Mouse (Mus musculus) small intestine, adult 2 months (tissue): Measurements from ENCODE around the gene Zscan4b. TPM values are rescaled to one million over a fixed set of nuclear protein-coding genes. Genes with fewer than 3 reads are reported as not detected.
"Not testable (repeated sequence)": the region's sequence is repeated elsewhere in the genome, so short reads cannot be mapped to it uniquely, and the experiment has no call there.

Source experiments
- H3K27ac ChIP-seq: fragments of 200-500 bp; 2 replicates; pipeline ENCODE4 v1.5.1; 2012; ENCODE audit warnings: low read depth, low read length, control low read depth, inconsistent platforms; ENCODE audit not compliant: insufficient read depth
- H3K27me3 ChIP-seq: fragments of 200-500 bp; 2 replicates; pipeline ENCODE4 v1.6.1; 2012; ENCODE audit warnings: mild to moderate bottlenecking, moderate library complexity, low read length, inconsistent platforms; ENCODE audit not compliant: control insufficient read depth, insufficient read depth
- H3K36me3 ChIP-seq: fragments of 200-500 bp; 2 replicates; pipeline ENCODE4 v1.6.1; 2012; ENCODE audit warnings: mild to moderate bottlenecking, low read length, control low read depth, inconsistent platforms; ENCODE audit not compliant: control insufficient read depth, insufficient read depth
- H3K4me1 ChIP-seq: fragments of 200-500 bp; 2 replicates; pipeline ENCODE4 v1.6.1; 2012; ENCODE audit warnings: low read length, inconsistent platforms, mixed read lengths; ENCODE audit not compliant: control insufficient read depth, insufficient read depth, insufficient read length
- H3K4me3 ChIP-seq: fragments of 200-500 bp; 2 replicates; pipeline ENCODE4 v1.5.1; 2012; ENCODE audit warnings: low read depth, mild to moderate bottlenecking, control low read depth, inconsistent platforms, low read length, moderate library complexity
- WGBS: fragments of 180-500 bp; shearing (Covaris S2); methylation state at CpG from one replicate; pipeline ENCODE4 v1.1.7; 2018; 5-methylcytosine and 5-hydroxymethylcytosine counted together
- polyA plus RNA-seq: library from polyadenylated mRNA; depleted of rRNA; stranded (reverse); fragments of >200 nt; gene quantifications from 2 replicates; pipeline ENCODE4 v1.2.3, GENCODE M21; 2012; rRNA removed

Gene Zscan4b
- polyA plus RNA-seq, result not detected in 2 replicates

DNA sequence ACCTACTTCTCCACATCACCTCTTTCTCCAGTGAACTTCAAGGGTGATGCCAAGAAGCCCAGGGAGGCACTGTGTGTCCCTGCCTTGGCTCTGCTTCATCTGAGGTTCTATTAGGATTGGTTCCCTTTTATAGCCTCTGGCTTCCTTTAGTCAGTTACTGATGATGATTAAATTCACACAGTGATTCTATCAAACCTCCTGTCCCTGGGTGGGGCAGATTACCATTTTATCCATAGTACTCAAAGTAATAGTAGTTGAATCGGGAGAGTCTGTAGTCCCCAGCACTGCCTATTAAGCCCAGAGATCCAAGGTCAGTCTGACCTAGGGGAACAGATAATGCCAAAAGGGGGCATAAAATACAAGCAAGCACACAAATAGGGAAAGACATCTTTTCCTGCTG lies at the start of gene Zscan4b:
Gene Zscan4b, minus strand, starts transcription at position 101 of the 400 bp plus-strand sequence.
- 94% methylated on average over 1 of the region's 1 CpGs for WGBS
- H3K27ac ChIP-seq, H3K27me3 ChIP-seq, H3K4me1 ChIP-seq, H3K4me3 ChIP-seq, H3K36me3 ChIP-seq: not testable (repeated sequence)

Other genes with a start within 250 kb of the Zscan4b start
- not detected in 2 replicates for gene Nlrp4b, start 217.3 kb downstream of the Zscan4b start, polyA plus RNA-seq
- not detected in 2 replicates for gene Vmn1r71, start 150.7 kb downstream of the Zscan4b start, polyA plus RNA-seq
- gene Zscan4c, start 100.7 kb upstream of the Zscan4b start, polyA plus RNA-seq, result not detected in 2 replicates
- not detected in 2 replicates for gene Zscan4-ps1, start 164.6 kb upstream of the Zscan4b start, polyA plus RNA-seq